Mouse (Mus musculus) urinary bladder, postnatal 4 days (tissue): Measurements from ENCODE around the gene Slc5a5.
A peak's percentile ranks its signal among the peaks of the same experiment; 100 is the strongest.
"Not testable (repeated sequence)": the region's sequence is repeated elsewhere in the genome, so short reads cannot be mapped to it uniquely, and the experiment has no call there.

Experiments
- DNase-seq, 2 experiments: peaks; one replicate each; pipeline ENCODE4 v3.0.0; 2021 to 2022; ENCODE audit warnings: low spot score in 2 of 2

The Slc5a5 gene

DNA sequence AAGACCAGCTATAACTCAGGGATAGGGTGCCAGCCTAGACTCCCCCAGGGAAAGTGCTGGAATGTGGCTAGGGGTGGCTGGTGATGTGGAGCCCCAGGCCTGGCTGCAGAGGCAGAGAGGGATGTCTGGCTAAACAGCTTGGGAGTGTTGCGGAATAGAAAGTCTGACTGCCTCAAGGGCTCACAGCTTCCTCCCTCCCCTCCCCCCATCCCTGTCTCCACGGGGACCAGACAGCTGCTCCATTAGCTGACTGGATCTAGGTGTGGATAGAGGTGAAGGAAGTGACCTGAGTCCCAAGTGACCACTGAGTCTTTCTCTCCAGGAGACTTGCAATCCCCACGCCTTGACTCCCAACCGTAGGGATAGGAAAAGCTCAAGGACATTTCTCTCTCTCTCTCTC is 10.6 kb upstream of the Slc5a5 start:
- DNase-seq: no peak

DNA sequence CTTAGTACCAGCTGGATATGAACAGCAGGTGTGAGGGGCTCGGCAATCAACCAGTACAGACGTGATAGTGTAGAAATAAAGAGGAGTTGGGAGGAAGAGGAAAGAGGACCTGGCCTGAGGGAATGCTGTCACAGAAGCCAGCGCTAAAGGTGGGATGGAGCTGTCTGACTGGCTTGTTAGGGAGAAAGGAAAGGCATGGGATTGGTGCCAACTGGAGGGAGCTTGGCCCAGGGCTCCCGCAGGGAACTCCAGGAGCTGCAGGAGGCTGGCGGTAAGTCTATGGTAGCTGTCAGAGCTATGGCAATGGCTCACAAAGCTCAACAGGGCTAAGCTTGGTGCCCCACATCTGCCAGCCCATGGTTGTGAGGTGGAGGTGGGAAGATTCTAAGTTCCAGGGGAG is 9.7 kb upstream of the Slc5a5 start:
- no peak for DNase-seq

DNA sequence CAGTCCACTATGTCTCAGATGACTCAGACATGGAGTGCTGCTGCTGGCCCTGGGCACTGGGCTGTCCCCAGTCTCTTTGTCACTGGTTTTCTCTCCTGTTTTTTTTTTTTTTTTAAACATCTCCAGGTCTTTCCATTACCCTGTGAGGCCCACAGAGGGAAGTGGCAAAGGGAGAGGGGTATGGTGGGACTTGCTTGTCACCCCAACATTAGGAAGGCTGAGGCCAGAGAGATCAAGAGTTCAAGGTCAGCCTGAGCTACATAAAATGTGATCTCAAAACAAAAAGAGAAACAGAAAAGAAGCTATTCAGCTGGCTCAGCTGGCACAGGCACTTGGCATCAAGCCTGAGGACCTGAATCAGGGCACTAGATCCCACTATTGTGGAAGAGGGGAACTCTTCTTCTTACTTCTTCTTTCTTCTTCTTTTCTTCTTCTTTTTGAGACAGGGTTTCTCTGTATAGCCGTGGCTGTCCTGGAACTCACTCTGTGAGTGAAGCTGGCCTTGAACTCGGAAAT is 8.4 kb upstream of the Slc5a5 start:
- DNase-seq: no peak

DNA sequence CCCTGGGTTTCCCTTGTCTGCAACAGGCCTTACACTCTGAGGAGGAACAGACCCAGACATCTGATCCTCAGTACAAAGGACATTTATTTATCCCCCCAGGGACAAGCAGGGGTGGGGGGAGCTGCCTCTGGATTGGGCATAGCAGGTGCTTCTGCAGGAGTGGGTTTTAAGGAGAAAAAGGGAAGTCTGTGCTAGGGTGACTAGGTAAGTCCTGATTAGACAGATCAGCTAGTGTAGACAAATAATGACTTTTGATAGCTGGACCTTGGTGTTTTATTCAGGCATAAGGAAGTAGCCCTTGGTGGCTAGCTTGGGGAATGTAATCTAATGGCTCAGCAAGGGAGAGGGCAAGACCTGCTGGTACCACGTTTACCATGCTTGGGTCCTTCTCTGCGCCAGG is 6.7 kb upstream of the Slc5a5 start:
- DNase-seq: no peak

DNA sequence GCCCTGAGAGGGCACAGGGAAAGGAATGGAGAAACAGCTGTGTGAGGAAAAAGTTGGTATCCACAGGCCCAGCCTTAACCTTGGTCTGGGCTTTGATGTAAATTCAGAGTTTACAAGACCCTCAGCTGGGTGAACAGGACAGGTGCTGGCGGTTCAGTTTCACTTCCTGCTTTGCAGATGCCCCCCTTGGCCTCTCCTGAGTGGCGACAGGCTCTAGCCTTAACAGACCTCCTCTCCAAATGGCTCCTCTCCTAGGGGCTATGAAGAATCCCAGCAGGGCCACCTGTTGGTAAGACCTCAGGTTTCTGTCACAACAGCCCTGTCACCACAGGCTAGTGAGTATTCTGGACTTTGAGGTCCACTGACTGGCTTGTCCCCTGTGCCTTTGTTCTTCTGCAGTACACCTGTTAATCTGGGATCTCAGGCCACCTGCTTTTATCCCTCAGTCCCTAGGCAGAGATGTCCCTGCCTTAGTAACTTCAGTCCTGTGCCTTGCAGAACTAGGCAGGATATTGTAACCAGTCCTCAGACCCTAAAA is 6.2 kb upstream of the Slc5a5 start:
- no peak for DNase-seq

DNA sequence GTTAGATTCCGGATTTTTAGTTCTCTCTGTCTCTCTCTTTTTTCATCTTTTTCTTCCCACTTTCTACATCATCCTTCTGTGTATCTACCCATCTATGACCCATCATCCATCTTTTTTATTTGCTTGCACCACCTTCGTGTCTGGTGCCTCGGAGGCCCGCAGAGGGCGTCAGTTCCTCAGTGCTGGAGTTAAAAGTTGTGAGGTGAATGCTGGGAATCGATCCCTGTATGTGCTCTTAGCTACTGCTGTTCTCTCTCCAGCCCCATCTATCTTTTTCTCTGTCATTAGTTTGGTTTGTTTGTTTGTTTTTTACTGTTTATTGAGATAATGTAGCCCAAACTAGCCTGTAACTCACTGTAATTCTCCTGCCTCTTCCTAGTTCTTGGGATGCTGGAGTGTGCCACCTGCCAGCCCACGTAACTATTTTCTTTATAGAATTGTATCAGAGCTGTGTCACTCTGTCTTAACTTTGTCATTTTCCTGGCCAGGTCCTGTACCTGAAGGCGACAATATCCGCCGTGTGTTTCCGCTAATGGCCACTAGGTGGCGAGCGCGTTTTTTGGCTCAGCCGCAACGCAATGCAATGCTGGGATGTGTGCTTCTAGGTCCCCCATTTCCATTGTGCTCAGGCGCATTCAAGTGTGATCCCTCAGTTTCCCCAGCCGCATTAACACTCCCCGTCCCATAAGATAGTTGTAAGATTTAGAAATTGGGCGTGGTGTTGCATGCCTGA is 5.3 kb upstream of the Slc5a5 start:
- peak; percentile 75 to 88 for DNase-seq

DNA sequence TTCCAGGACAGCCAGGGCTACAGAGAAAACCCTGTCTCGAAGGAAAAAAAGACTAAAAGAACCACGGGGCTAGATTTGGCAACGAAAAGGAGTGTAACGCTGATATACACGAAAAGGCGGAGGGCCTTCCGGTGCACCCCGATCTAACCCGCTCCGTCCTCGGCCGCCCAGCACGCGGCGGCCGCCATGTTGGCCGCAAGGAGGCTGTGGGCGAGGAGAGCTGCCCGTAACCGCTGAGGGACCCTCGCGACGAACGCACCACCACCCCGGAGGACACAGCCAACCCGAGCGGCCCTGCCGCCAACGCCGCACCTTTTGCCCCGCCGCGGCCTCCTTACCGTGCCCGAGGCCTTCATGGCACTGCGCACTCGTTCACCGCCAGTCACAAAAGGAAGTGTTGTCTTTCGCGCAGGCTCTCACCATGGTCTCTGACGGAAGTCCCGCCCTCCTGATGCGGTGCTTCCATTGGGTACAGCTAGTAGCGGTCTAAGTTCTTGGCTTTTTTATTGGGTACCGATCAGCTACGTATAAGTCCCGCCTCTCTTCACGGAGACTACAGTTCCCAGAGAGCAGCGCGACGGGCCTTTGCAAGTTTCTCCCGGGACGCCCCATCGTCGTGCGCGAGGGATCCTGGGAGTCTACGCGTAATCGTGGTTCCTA is 4.6 kb upstream of the Slc5a5 start, which contains the start of gene Rpl18a:
Gene Rpl18a (minus strand): TSS at position 392 of the 660 bp plus-strand sequence.
- DNase-seq: peak; percentile 91 to 93

DNA sequence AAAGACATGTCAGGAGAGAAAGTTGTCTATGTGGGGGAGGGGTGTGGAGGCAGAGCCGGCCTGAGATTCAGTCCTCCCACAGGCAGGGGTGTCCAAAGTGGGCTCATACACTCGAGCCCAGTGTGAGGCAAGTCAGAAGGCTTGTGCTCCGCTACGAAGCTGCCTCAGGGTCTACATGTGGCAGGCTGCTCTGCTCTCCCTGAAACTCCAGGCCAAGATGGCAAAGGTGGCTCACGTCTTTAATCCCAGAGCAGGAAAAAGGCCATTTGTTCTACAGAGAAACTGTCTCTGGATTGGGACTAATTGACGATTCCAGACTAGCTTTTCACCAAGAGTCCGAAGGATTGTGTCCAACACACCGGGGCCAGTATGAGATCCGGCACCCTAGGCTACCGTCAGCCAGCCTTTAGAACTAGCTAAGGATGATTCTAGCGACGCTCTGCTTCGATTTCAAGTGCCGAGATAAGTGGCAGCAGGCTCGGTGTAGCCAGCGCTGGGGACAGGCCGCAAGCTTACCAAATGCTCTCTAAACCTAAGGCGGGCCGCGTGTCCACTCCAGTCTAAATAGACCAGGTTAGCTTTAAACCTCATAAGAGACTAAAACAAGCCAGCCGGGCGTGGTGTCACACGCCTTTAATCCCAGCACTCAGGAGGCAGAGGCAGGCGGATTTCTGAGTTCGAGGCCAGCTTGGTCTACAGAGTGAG is 3.9 kb upstream of the Slc5a5 start:
- no peak for DNase-seq

DNA sequence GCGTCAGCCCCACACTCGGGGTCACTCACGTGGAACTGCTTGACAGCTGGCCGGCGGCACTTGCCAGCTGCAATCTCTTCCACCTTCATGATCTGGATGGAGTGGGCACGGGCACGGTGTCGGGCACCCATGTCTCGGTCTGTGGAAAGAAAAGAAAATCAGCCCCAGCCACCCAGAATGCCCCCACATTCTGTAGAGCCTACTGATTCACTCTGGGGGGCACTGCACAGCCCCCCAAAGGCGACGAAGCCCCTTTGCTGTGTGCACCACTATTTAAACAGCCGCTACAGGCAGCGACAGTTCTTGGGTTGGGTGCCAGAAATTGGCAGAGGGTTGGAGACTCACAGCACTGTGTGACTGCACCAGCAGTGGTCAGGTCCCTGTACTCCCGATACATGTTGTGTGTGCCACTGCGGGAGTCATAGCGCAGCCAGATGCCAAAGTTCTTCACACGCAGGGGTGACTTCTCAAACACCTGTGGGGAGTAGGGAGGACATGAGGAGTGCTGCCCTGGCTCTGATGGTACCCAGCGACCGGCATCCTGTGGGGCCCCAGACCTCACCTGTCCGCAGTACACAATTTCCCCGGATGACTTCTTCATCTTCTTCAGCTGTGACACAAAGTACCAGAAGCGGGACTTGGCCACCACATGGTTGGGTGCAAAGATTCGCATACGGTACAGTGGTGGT is 3.2 kb upstream of the Slc5a5 start:
- not testable (repeated sequence) for DNase-seq

DNA sequence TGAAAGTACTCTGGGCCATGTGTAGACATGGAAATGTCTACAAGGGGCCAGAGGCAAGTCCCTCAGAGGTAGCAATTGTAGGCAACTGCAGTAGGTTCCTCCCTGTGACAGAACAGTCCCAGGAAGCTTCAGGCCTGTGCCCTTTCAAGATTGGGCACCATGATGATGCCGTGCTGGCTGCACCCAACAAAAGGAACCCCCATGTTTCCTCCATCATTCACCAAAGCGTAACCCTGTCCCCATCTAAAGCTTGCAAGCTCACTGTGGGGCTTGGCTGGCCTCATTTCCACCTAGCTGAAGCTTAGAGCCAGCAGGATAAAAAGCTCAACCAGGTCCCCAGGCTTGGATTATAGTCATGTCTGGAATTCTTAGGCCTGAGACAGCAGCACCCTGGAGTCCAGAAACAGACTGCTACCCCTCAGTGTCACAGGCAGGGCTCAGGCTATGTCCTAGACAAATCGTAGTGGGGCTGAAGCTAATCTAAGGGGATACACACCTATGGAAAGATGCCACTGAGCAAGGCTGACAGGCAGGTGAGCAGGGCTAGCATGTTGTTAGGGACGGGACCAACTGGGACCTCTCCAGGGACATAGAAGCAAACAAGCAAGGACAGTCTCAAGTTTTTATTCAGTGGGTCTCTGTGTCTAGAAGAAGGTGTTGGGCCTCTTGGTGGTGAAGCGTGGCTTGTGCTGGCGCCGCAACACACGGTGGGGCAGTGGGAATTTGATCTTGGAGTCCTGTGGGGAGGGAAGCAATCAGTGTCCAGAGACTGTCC is 2.4 kb upstream of the Slc5a5 start:
- no peak for DNase-seq

DNA sequence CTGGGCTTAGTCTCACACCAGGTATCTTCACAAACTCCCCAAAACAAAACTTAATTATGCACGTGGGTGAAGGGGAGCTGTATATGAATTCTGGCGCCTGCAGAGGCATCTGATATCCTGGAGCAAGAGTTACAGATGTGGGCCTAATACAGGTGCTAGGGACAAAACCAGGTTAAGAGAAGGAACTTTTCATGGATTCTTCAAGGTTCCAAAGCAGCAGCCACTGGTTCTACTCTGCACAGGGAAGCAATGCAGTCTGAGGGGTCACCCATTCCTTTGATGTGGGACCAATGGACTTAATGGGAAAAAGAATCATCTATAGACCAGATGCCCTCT is 1.8 kb upstream of the Slc5a5 start:
- DNase-seq: no peak

DNA sequence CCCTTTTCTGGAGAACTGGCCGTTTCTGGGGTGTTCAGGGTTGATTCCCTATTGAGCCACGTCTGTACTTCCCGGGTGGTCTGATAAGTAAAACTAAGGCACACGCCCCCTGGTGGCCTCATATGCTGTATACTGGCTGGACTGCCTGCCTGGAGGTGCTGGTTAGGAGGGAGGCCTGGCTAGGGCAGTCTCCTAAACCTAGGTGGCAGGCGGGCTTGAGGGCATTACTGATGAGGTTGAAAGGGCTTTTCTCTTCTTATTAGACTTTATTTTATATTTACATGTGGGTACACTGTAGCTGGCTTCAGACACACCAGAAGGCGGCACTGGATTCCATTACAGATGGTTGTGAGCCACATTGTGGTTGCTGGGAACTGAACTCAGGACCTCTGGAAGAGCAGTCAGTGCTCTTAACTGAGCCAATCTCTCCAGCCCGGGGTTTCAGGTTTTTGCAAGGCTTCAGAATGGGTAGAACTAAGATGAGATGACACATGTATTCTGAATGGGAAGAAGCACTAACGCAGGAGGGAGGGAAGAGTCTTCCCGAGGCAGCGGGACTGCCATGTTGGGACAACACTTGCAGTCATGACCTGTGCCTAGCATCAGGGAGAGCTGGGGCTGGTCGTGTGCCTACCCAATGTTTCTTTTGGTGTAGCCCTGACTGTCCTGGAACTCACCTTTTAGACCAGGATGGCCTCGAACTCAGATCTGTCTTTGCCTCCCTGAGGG is 1.3 kb upstream of the Slc5a5 start:
- DNase-seq: peak; percentile 66 to 82

DNA sequence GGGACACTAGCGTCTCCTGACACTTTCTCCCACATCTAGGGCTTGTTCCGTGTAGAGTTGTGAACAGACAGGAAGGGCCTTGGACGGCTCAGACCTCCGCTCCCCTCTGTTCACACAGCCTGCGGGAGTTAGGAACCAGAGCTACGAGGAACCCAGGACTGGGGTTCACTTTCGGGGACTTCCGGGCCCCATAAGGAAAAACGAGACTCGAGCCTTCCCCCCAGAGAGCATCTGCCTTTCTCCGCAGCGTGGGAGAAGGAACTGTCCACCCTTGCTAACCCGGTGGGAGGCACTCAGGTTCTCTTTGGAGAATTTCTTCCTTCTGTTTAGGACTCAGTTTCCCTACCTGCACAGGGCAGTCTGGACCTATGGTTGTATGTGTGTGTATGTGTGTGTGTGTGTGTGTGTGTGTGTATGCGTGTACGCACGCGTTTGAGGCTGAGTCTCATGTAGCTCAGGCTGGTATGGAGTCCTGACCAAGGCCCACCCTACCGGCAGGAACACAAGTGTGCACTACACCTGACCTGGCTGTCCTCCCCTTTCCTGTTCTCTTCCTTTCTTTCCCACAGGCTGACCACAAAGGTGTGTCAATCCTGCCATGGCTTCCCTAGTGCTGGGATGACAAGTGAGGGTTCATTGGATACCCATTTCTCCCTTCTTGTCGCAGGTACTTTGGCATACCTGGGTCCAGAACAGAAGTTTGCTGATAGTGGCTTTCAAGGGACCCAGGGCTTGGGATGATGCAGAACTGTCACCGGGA is 519 bp upstream of the Slc5a5 start:
- no peak for DNase-seq

DNA sequence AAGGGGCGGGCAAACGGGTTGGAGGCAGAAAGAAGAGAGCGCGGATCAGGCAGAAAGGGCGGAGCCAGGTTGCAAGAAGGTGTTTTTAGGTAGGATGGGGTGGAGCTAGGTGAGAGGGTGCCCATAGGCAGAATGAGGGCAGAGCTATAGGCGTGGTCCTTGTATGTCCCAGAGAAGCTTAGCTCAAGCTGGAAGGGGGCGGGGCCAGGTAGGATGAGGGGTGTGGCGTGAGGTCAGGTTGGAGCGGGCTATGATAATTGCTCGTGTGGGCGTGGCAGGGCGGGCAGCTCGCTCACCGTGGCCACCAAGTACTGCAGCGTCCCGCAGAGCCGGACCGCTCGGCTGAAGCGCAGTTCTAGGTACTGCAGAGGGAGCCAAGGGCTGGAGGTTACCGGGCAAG is 1.2 kb downstream of the Slc5a5 start:
- DNase-seq: no peak

DNA sequence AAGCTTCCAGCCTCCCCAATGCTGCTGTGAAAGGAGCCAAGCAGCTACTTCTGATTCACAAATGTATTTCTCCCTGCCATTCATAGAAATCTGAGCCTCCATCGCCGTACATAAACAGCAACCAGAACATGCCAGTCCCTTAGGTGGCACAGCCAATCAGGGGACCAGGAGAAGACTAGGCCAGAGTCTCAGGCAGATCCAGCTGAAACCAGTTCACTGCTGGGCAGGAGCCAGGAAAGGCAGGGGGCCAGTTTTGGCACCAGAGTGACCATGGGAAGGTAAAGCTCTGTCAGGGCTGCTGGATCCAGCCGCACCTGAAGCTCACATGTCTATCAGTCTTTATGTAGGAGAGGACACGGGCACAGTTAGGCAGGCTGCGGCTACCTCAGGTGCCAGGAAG is 1.9 kb downstream of the Slc5a5 start:
- DNase-seq: no peak

DNA sequence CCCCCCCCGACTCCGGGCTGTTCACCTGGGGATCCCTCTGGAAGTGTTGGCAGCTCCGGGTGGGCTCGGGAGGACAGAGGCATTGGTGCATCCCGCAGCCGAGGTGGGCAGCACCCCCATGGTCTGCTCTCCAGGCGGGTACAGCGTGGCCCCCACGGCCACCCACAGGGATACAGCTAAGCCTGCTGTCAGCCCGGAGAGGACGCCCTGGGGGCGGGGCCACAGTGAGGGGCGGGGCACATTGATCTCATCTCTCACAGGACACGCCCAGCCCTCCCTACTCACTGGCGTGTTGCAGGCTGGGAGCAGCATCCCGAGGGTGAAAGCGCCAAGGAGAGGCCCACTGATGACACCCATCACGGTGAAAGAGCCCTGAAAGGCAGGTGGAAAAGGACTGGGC is 4.9 kb downstream of the Slc5a5 start:
- DNase-seq: no peak

DNA sequence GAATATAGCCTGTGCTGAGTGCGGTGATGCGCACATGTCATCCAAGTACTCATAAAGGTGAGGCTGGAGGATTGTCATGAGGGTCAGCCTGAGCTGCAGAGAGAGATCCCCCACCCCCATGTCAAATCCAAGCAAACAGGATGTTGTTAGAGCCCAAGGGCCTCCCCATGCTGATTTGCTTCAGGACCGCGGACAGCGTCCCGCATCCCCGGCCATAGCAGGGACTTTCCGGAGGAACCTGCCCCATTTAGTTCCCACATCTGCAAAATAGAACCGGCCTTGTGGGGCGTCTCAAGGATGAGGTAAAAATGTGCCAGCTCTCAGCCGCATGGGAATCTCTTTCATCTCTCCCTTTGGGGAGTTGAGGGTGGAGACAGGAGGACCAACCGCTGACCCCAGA is 6.9 kb downstream of the Slc5a5 start:
- no peak for DNase-seq

DNA sequence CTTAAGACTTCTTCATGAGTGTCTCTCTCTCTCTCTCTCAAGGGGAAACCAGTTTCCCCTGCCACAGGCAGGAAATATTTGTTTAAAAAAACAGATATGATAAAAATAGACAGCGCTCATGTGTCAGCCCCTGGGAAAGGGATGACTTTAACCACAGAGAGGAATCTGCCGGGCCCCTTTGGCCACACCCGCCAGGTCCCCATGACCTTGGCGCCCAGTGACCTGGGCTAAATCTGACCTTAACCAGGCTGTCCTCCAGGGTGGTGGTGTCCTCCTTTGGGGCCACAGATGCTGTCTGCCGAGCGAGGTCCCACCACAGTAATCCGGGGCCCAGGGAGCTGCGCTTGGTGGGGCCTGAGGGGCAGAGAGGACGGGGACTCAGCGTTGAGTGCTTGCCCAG is 7.9 kb downstream of the Slc5a5 start:
- DNase-seq: no peak

DNA sequence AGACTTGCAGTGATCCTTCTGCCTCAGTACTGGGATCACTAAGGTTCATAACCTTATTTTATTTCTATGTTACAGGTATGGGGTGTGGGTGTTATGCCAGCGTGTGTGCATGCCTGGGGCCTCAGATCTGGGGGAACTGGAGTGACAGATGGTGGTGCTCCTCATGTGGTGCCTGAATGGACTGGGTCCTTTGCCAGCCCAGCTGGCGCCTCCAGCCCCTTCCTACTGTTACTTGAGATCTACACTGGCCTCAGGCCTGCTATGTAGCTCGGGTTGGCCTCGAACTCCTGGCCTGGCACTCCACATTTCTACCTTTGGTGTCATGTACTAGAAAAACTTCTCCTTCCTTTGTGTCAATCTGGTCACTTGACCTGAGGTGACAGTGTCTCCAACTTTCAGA is 8.4 kb downstream of the Slc5a5 start:
- DNase-seq: no peak

DNA sequence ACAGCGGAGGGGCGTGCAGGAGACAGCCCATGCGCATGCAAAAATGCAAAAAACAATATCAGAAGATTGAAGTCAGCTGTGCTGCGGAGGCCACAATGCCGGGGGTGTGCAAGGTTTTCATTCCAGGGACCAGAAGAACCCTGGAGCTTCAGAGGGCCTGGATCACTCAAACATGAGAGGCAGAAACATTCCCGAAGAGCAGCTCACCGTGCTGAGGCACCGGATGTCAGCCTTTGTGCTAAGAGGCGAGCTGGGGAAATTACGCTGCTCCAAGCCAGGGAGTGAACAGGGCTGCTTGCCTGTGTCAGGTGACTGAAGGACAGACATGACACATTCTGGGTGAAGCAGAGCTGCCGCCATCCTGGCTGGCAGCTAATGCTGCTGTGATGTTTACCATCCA is 12.0 kb downstream of the Slc5a5 start:
- no peak for DNase-seq
